Mouse (Mus musculus) hindbrain, postnatal 0 days (tissue): ENCODE data around the gene Gm20425. TPM values are rescaled to one million over a fixed set of nuclear protein-coding genes. Genes with fewer than 3 reads are reported as not detected.

Experiments used
- ATAC-seq: fragments of 200-750 bp; cut with Nextera tagmentation; 2 replicates; pipeline ENCODE4 v1.8.0; 2017; ENCODE audit warnings: mild to moderate bottlenecking, moderate TSS enrichment, moderate library complexity
- DNase-seq: peaks from one replicate; pipeline ENCODE4 v3.0.0-alpha.2; 2015; ENCODE audit warnings: low spot score
- H3K27ac ChIP-seq: fragments of 300-500 bp; sonication (generic); 2 replicates; pipeline ENCODE4 v1.5.1; 2014; ENCODE audit warnings: mild to moderate bottlenecking
- H3K27me3 ChIP-seq: fragments of 300-500 bp; sonication (generic); 2 replicates; pipeline ENCODE4 v1.6.1; 2014; ENCODE audit warnings: low read length, mixed read lengths; ENCODE audit not compliant: insufficient read depth
- H3K36me3 ChIP-seq: fragments of 300-500 bp; sonication (generic); 2 replicates; pipeline ENCODE4 v1.6.1; 2014; ENCODE audit warnings: low read length, mixed read lengths; ENCODE audit not compliant: insufficient read depth
- H3K4me1 ChIP-seq: fragments of 300-500 bp; sonication (generic); 2 replicates; pipeline ENCODE4 v1.6.1; 2014; ENCODE audit warnings: antibody characterized with exemption, low read length, mixed read lengths; ENCODE audit not compliant: insufficient read depth
- H3K4me2 ChIP-seq: fragments of 300-500 bp; sonication (generic); 2 replicates; pipeline ENCODE4 v1.6.1; 2014; ENCODE audit warnings: low read depth, mild to moderate bottlenecking, low read length, moderate library complexity, mixed read lengths
- H3K4me3 ChIP-seq: fragments of 300-500 bp; sonication (generic); 2 replicates; pipeline ENCODE4 v1.5.1; 2014; ENCODE audit warnings: low read length
- H3K9ac ChIP-seq: fragments of 300-500 bp; sonication (generic); replicated peaks from 2 replicates; pipeline ENCODE4 v1.6.1; 2014; ENCODE audit warnings: mild to moderate bottlenecking, low read length, moderate library complexity, mixed read lengths
- H3K9me3 ChIP-seq: fragments of 300-500 bp; sonication (generic); 2 replicates; pipeline ENCODE4 v1.6.1; 2016; ENCODE audit warnings: low read length, mixed read lengths
- CTCF ChIP-seq: IDR thresholded peaks from 2 replicates; pipeline ENCODE4 v1.5.1; 2016; ENCODE audit warnings: antibody characterized with exemption, control low read depth, low read depth
- WGBS: fragments of 180-500 bp; shearing (Covaris S2); extraction: QIAGEN DNeasy Blood & Tissue Kit; methylation state at CpG from one replicate; pipeline ENCODE4 v1.1.7; 2014; 5-methylcytosine and 5-hydroxymethylcytosine counted together
- polyA plus RNA-seq: library from polyadenylated mRNA; unstranded; fragments of >200 nt; fragmentation: Nextera tagmentation; extraction: Ambion mirVana; gene quantifications from 2 replicates; pipeline ENCODE4 v1.2.1, GENCODE M21; 2015
- total RNA-seq: library from RNA; depleted of rRNA; stranded (reverse); fragments of >200 nt; gene quantifications from 2 replicates; pipeline ENCODE4 v1.2.3, GENCODE M21; 2014

Gm20425 gene
- total and polyA plus RNA-seq, 2 experiments from 2014 or later = 0.99 to 5.2 TPM

DNA sequence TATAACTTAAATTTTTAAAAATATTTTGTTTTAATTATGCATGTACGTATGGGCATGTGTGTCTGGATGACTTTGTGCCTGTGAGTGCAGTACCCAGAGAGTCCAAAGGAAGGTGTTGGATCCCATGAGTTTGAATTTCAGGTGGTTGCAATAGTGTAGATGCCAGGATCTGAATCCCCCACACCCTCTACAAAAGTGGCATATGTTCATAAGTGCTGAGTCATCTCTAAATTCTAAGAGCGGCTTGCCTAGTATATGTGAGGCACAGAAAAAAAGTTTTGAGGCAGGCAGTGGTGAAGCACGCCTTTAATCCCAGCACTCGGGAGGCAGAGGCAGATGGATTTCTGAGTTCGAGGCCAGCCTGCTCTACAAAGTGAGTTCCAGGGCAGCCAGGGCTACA is 24.3 kb downstream of the Gm20425 start:
- WGBS = 91% methylated on average over 5 of the region's 5 CpGs
- DNase-seq (no peak), ATAC-seq (no peak)
- Histone ChIP-seq H3K27ac (no peak overlapping the region), H3K4me1 (no peaks in the 10 kb centered on the region), H3K4me2 (no peak overlapping the region), H3K4me3 (no peak overlapping the region), H3K36me3 (no peaks in the 10 kb centered on the region), H3K27me3 (no peaks in the 10 kb centered on the region), H3K9ac (no peak overlapping the region), H3K9me3 (no peaks in the 10 kb centered on the region)
- TF ChIP-seq CTCF = no peak

DNA sequence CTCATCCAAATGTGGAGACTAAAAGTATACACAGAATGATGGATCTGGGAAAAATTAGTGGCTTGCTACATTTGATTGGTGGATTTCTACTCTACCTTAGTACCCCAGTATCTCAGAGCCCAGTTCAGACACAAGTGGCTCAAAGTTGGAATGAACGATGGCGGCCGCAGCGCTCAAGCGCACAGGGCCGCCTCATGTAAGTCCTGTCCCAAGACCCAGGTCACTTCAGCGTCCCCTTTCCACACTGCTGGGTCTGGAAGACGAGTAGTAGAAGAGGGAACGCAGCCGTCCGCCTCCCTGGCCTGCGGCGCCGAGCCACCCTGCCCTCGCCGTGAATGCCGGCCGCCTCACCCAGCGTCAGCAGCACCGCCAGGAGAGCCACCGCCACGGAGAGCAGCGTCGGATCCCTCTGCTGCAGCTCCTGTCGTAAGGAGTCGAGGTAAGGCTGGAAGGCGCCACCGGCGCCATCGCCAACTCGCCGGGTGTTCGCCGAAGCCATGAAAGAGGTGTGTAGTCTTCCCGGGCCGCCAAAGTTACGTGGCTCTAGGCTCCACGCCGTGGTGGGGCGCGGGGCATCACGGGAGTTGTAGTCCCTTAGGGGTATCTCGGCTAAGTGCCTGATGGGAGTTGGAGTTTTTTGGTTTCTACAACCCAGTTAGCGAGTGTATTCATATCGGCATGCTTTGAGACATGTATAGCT is 28.4 kb downstream of the Gm20425 start, which contains the start of gene Srprb:
Gene Srprb, minus strand, starts transcription at position 577 of the 700 bp plus-strand sequence.
- ATAC-seq = peak; percentile 97
- WGBS = under 1% methylated on average over 45 of the region's 45 CpGs
- TF ChIP-seq CTCF = no peak

DNA sequence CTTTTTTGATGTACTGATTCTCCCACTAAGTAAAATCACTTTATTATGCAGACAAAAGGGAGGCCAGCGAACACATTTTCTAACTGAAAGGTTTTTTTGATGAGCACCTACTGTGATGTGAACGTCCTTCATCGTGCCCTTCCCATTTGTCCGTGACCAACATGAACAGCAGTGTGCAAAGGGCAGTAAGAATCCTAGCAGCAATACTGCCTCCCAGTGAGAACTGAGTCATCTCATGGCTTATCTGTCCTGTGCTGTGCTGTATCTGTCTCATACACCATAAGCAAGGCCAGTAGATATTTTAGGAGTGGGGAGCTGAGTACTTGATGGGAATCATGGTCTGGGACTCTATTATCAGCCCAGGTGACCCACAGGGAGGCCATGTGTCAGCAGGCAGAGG is 41.7 kb downstream of the Gm20425 start:
- Histone ChIP-seq H3K4me1 (no peaks in the 10 kb centered on the region), H3K36me3 (peaks cover 31% of the 10 kb centered on the region; the same call in 1 of the 2 replicates), H3K9ac (no peak overlapping the region), H3K4me2 (no peak overlapping the region), H3K4me3 (no peak overlapping the region), H3K9me3 (no peaks in the 10 kb centered on the region), H3K27ac (no peak overlapping the region), H3K27me3 (no peaks in the 10 kb centered on the region)
- whole genome bisulfite sequencing = 61% methylated on average over 4 of the region's 4 CpGs
- TF ChIP-seq CTCF = no peak
- ATAC-seq (no peak), DNase-seq (no peak)

More for the DNA sequence above, 28.4 kb downstream of the Gm20425 start, which contains the start of gene Srprb:
- Histone ChIP-seq H3K4me1 (no peaks in the 10 kb centered on the region), H3K4me3 (peak within 1 kb of the TSS; percentile 74), H3K9ac (peak within 1 kb of the TSS; percentile 68), H3K27ac (peak within 1 kb of the TSS; percentile 76), H3K36me3 (peaks cover 11% of the 10 kb centered on the region), H3K27me3 (no peaks in the 10 kb centered on the region), H3K4me2 (peak within 1 kb of the TSS; percentile 60), H3K9me3 (no peaks in the 10 kb centered on the region)
- DNase-seq = peak; percentile 97

DNA sequence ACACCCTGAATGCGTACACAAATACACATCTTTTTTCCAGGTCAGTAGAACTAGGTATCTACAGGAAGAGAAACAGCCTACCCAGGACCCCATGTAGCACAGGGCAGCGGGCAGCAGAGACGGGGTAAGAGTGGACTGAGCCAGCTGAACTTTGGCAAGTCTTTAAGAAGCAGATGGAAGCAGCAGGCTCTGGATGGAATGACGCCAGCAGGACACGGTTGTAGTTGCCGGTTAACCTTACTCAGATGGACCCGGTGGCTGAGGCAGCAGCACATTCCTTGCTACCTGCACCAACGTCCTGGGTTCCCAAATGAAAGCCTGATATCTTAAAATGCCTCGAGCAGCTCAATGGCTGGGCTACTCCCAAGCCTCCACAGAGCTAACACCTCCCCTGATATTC is 43.4 kb downstream of the Gm20425 start:
- no peaks in the 10 kb centered on the region for H3K9me3 ChIP-seq
- no peaks in the 10 kb centered on the region for H3K27me3 ChIP-seq
- WGBS = 49% methylated on average over 9 of the region's 9 CpGs
- H3K9ac ChIP-seq = no peak overlapping the region
- no peak for ATAC-seq
- H3K4me3 ChIP-seq = no peak overlapping the region
- H3K4me1 ChIP-seq = no peaks in the 10 kb centered on the region
- DNase-seq = peak; percentile 54
- peaks cover 31% of the 10 kb centered on the region for H3K36me3 ChIP-seq
- TF ChIP-seq CTCF = no peak
- no peak overlapping the region for H3K4me2 ChIP-seq
- H3K27ac ChIP-seq = peak overlapping the region; percentile 36; the same call in 1 of the 2 replicates

DNA sequence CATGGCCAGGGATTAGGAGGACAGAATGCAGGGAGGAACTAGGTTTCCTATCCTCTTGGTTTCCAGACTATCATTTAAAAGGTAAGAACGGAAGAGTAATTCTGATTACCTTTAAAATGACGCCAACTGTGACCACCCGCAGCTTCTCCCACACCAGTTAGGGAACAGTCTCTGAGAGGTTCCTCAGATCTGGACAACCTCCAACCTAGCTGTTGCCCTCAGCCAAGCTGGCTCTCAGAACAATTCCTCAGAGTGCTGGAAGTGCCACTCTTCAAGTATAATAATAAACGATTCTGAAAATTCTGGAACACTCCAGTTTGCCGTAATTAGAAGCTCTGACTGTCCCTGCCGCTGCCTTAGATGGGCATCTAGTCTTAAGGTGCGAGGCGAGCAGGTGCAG is 44.2 kb downstream of the Gm20425 start:
- ATAC-seq (no peak), DNase-seq (no peak)
- no peaks in the 10 kb centered on the region for H3K9me3 ChIP-seq
- no peak for TF ChIP-seq CTCF
- H3K4me2 ChIP-seq = no peak overlapping the region
- no peaks in the 10 kb centered on the region for H3K4me1 ChIP-seq
- no peak overlapping the region for H3K27ac ChIP-seq
- WGBS = 76% methylated on average over 8 of the region's 8 CpGs
- peaks cover 30% of the 10 kb centered on the region for H3K36me3 ChIP-seq
- H3K27me3 ChIP-seq = no peaks in the 10 kb centered on the region
- H3K4me3 ChIP-seq = no peak overlapping the region
- H3K9ac ChIP-seq = no peak overlapping the region

DNA sequence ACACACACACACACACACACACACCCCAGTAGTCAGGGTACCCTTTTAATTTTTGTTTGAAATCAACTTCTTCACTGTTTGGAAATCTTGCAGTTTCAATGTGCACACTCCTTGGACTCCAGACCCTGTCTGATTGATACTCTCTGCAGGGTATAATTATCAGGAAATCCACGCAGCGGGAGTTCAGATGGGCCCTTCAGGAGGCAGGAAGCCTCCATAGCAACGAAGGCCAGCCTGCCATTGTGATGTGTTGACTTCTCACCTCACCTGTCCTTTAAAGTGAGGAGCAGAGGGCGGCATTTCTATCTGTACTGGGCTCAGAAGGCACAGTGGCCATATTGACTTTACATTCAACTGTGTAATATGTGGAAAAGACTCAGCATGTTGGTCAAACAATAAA is 45.3 kb downstream of the Gm20425 start:
- no peak overlapping the region for H3K27ac ChIP-seq
- H3K4me1 ChIP-seq = peaks cover 8% of the 10 kb centered on the region
- DNase-seq = no peak
- no peak for ATAC-seq
- H3K9me3 ChIP-seq = no peaks in the 10 kb centered on the region
- H3K4me3 ChIP-seq = no peak overlapping the region
- TF ChIP-seq CTCF = no peak
- H3K36me3 ChIP-seq = peaks cover 23% of the 10 kb centered on the region
- H3K27me3 ChIP-seq = no peaks in the 10 kb centered on the region
- H3K4me2 ChIP-seq = no peak overlapping the region
- WGBS = 61% methylated on average over 4 of the region's 4 CpGs
- H3K9ac ChIP-seq = no peak overlapping the region

DNA sequence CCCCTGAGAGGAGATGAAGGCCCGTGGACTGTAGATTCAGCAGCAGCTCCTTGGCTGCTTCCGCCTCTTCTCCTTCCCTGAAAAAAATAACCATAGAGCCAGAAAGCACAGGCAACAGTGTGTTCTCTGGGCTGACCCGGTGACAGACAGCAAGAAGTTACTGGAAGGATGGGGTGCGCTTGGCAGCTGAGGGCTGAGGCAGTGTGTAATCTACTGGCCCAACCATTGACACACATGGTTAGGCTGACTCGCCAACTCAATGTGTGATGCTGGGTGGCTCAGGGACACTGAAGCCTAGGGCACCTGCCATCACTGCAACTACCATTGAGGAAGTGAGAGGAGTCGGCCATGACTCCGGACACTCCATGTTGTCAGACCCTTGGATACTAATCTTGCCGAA is 48.2 kb downstream of the Gm20425 start:
- H3K27ac ChIP-seq = no peak overlapping the region
- no peak overlapping the region for H3K9ac ChIP-seq
- H3K4me1 ChIP-seq = peaks cover 11% of the 10 kb centered on the region
- ATAC-seq = peak; percentile 52
- TF ChIP-seq CTCF = no peak
- no peak overlapping the region for H3K4me3 ChIP-seq
- no peak overlapping the region for H3K4me2 ChIP-seq
- DNase-seq = no peak
- 80% methylated on average over 8 of the region's 8 CpGs for WGBS
- peaks cover 18% of the 10 kb centered on the region for H3K36me3 ChIP-seq
- H3K9me3 ChIP-seq = no peaks in the 10 kb centered on the region
- H3K27me3 ChIP-seq = no peaks in the 10 kb centered on the region
